Mouse (Mus musculus): ENCODE results near the gene Ftsj1. TPM values are rescaled to one million over a fixed set of nuclear protein-coding genes. Genes with fewer than 3 reads are reported as not detected.
A peak's percentile ranks its signal among the peaks of the same experiment; 100 is the strongest.

Gene Ftsj1
- total RNA-seq, 2 experiments from 2014 or later: 13.3 to 13.7 TPM

GRCm38 (mm10) chrX:8222296-8222677 lies 29.9 kb downstream of the Ftsj1 start:
- DNase-seq: no peak
- intact Hi-C loops (cut with DNase I): no loop called here

- no peak for DNase-seq
- intact Hi-C loops (cut with DNase I): no loop called here
These were observed 32.6 kb downstream of the Ftsj1 start for GRCm38 (mm10) chrX:8219651-8220050.

- intact Hi-C loops (cut with DNase I): no loop called here
- DNase-seq: no peak
These were observed 34.1 kb downstream of the Ftsj1 start for GRCm38 (mm10) chrX:8218114-8218513.

GRCm38 (mm10) chrX:8217383-8217782 lies 34.8 kb downstream of the Ftsj1 start:
- intact Hi-C loops (cut with DNase I): no loop called here
- no peak for DNase-seq

GRCm38 (mm10) chrX:8211490-8212207 lies 40.6 kb downstream of the Ftsj1 start:
- DNase-seq: no peak
- intact Hi-C loops (cut with DNase I): no loop called here

- intact Hi-C loops (cut with DNase I): loop anchor here (5.0 kb wide), 2 partner anchors 38 to 1747 kb away; no protein-coding TSS in a partner anchor
- no peak for DNase-seq
These were observed 42.5 kb downstream of the Ftsj1 start for GRCm38 (mm10) chrX:8209720-8210119.

GRCm38 (mm10) chrX:8207224-8207623 lies 45.0 kb downstream of the Ftsj1 start:
- no peak for DNase-seq
- intact Hi-C loops (cut with DNase I): loop anchor here (5.0 kb wide), 2 partner anchors 40 to 1745 kb away; no protein-coding TSS in a partner anchor

GRCm38 (mm10) chrX:8206694-8207197 lies 45.5 kb downstream of the Ftsj1 start:
- DNase-seq: no peak
- intact Hi-C loops (cut with DNase I): loop anchor here (5.0 kb wide), 2 partner anchors 41 to 1744 kb away; no protein-coding TSS in a partner anchor

GRCm38 (mm10) chrX:8206015-8206693 lies 46.1 kb downstream of the Ftsj1 start, which contains the start of gene Porcn:
Porcn (minus strand) TSS chrX:8206525.
- DNase-seq: peak; percentile 78 to 80
- intact Hi-C loops (cut with DNase I): loop anchor here (5.0 kb wide), 2 partner anchors 41 to 1744 kb away; no protein-coding TSS in a partner anchor

- intact Hi-C loops (cut with DNase I): loop anchor here (5.0 kb wide), 2 partner anchors 42 to 1743 kb away; no protein-coding TSS in a partner anchor
- DNase-seq: no peak
These were observed 46.7 kb downstream of the Ftsj1 start for GRCm38 (mm10) chrX:8205551-8205950.

GRCm38 (mm10) chrX:8205088-8205487 lies 47.1 kb downstream of the Ftsj1 start:
- DNase-seq: no peak
- intact Hi-C loops (cut with DNase I): loop anchor here (5.0 kb wide), 2 partner anchors 42 to 1743 kb away; no protein-coding TSS in a partner anchor

- intact Hi-C loops (cut with DNase I): no loop called here
- DNase-seq: no peak
These were observed 48.1 kb downstream of the Ftsj1 start for GRCm38 (mm10) chrX:8204076-8204475.

- no peak for DNase-seq
- intact Hi-C loops (cut with DNase I): no loop called here
These were observed 49.1 kb downstream of the Ftsj1 start for GRCm38 (mm10) chrX:8203105-8203504.

- no peak for DNase-seq
- intact Hi-C loops (cut with DNase I): loop anchor here (5.0 kb wide), 1 partner anchor 59 kb away; the partner anchor contains the start of gene Ftsj1
These were observed 58.8 kb downstream of the Ftsj1 start, which contains the start of gene Ebp for GRCm38 (mm10) chrX:8193419-8193723. Ebp (minus strand) TSS chrX:8193512.

GRCm38 (mm10) chrX:8192640-8193418 lies 59.4 kb downstream of the Ftsj1 start:
- peak; percentile 81 to 85 for DNase-seq
- intact Hi-C loops (cut with DNase I): loop anchor here (5.0 kb wide), 1 partner anchor 59 kb away; the partner anchor contains the start of gene Ftsj1

- intact Hi-C loops (cut with DNase I): loop anchor here (5.0 kb wide), 1 partner anchor 60 kb away; the partner anchor contains the start of gene Ftsj1
- no peak for DNase-seq
These were observed 60.0 kb downstream of the Ftsj1 start for GRCm38 (mm10) chrX:8192126-8192639.
